Mouse (Mus musculus): ENCODE measurements around the gene Rerg. TPM values are rescaled to one million over a fixed set of nuclear protein-coding genes. Genes with fewer than 3 reads are reported as not detected.

The Rerg gene
- polyA plus RNA-seq, 1 experiment from 2014 or later, result 23.9 TPM

DNA sequence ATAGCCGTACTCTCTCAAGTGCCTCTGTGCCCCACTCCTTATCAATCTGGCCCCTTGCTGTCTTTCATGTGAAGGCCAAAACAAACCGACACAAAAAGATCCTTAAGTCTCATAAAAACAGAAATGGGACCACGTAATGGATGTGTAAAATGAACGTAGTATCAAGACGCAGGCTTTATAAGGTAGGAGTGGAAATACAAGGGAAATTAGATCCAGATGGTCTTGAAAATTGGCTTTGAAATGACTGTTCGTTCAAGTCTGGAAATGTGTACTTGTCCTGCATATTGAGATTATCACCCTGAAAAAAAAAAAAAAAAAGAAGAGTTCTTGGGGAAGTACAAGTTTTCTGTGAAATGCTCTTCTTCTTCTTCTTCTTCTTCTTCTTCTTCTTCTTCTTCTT is 90.6 kb downstream of the Rerg start:
- Histone ChIP-seq H3K27ac (no peak overlapping the region), H3K4me1 (replicated peaks; ENCODE audit: insufficient read depth, low read length) (no peaks in the 10 kb centered on the region), H3K36me3 (ENCODE audit: insufficient read depth, low read length) (no peaks in the 10 kb centered on the region), H3K27me3 (ENCODE audit: insufficient read depth, low read length) (no peaks in the 10 kb centered on the region), H3K4me2 (ENCODE audit: low read length) (no peak overlapping the region), H3K9ac (ENCODE audit: low read depth, low read length) (no peak overlapping the region), H3K4me3 (replicated peaks; ENCODE audit: low read depth, low read length) (no peak overlapping the region), H3K9me3 (replicated peaks; ENCODE audit: low read length) (no peaks in the 10 kb centered on the region)
- WGBS, result 77% methylated on average over 6 of the region's 6 CpGs
- TF ChIP-seq CTCF (IDR thresholded peaks at IDR 0.05; ENCODE audit: low read depth), result no peak
- ATAC-seq (replicated peaks; ENCODE audit: low FRiP score, low read depth) (no peak), DNase-seq (ENCODE audit: low spot score) (no peak)

DNA sequence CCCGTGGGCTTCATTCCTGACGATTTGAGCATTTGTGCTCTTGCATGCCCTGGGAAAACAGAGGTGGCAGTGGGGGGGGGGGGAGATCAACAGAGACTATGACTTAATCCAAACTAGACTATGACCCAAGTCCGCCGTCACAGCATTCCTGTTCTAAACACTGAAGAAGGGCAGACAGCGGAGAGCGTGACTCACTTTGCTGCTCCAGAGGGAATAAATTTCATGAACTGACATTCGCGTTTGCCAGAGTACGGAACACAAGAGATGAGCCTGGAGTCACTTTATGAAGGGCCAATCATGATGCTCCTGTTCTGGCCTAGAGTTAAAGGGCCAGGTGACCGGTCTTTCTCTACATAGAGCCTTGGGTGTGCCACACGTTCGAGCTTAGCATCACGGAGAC is 93.6 kb downstream of the Rerg start:
- DNase-seq (ENCODE audit: low spot score), result no peak
- TF ChIP-seq CTCF (IDR thresholded peaks at IDR 0.05; ENCODE audit: low read depth), result no peak
- Histone ChIP-seq H3K9ac (ENCODE audit: low read depth, low read length) (no peak overlapping the region), H3K4me2 (ENCODE audit: low read length) (no peak overlapping the region), H3K36me3 (ENCODE audit: insufficient read depth, low read length) (no peaks in the 10 kb centered on the region), H3K9me3 (replicated peaks; ENCODE audit: low read length) (no peaks in the 10 kb centered on the region), H3K4me3 (replicated peaks; ENCODE audit: low read depth, low read length) (no peak overlapping the region), H3K4me1 (replicated peaks; ENCODE audit: insufficient read depth, low read length) (no peaks in the 10 kb centered on the region), H3K27ac (no peak overlapping the region), H3K27me3 (ENCODE audit: insufficient read depth, low read length) (no peaks in the 10 kb centered on the region)
- ATAC-seq (replicated peaks; ENCODE audit: low FRiP score, low read depth), result no peak
- WGBS, result 80% methylated on average over 13 of the region's 13 CpGs

DNA sequence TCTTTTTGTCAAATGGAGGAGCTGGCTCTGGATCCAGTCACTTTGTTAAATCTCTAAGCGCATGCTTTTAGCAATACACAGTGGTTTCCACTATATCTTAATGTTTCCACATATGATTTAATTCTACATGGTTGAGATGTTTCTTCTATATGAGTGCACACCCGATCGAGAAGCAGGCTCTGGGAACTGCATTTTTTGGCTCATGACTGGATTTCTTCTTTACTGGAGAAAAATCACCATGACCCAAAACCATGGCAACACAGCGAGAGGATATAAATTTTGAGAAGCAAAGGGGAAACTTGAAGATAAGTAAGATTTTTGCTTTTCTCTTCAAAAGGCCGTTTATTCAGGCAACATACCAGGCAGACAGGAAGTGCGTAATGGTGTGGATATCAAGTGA is 94.1 kb downstream of the Rerg start:
- H3K36me3 ChIP-seq (ENCODE audit: insufficient read depth, low read length), result no peaks in the 10 kb centered on the region
- no peak for TF ChIP-seq CTCF (IDR thresholded peaks at IDR 0.05; ENCODE audit: low read depth)
- no peak overlapping the region for H3K4me3 ChIP-seq (replicated peaks; ENCODE audit: low read depth, low read length)
- H3K27me3 ChIP-seq (ENCODE audit: insufficient read depth, low read length), result no peaks in the 10 kb centered on the region
- H3K9ac ChIP-seq (ENCODE audit: low read depth, low read length), result no peak overlapping the region
- no peak overlapping the region for H3K27ac ChIP-seq
- 64% methylated on average over 6 of the region's 6 CpGs for WGBS
- H3K9me3 ChIP-seq (replicated peaks; ENCODE audit: low read length), result no peaks in the 10 kb centered on the region
- no peaks in the 10 kb centered on the region for H3K4me1 ChIP-seq (replicated peaks; ENCODE audit: insufficient read depth, low read length)
- ATAC-seq (replicated peaks; ENCODE audit: low FRiP score, low read depth) (no peak), DNase-seq (ENCODE audit: low spot score) (peak; percentile 68)
- H3K4me2 ChIP-seq (ENCODE audit: low read length), result no peak overlapping the region

DNA sequence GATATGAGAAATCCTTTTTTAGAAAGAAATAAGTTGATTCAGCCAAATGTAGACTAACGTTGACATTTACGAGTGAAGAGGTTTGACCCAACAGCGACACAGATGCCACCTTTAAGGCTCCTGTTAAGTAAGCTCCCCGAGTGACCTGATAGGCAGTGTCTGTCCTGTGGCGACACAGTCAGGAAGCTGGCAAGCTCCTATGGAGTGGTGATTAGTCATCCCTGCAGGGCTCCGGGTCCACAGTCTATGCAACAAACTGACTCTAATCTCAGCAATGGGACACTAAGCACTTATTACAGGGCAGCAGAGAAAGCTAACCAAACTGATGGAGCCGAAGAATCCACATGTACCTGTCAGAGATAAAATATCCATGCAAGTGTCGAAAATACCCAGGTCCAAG is 98.0 kb downstream of the Rerg start:
- H3K9me3 ChIP-seq (replicated peaks; ENCODE audit: low read length), result no peaks in the 10 kb centered on the region
- 64% methylated on average over 8 of the region's 8 CpGs for WGBS
- ATAC-seq (replicated peaks; ENCODE audit: low FRiP score, low read depth) (no peak), DNase-seq (ENCODE audit: low spot score) (no peak)
- TF ChIP-seq CTCF (IDR thresholded peaks at IDR 0.05; ENCODE audit: low read depth), result no peak
- H3K36me3 ChIP-seq (ENCODE audit: insufficient read depth, low read length), result no peaks in the 10 kb centered on the region
- no peak overlapping the region for H3K9ac ChIP-seq (ENCODE audit: low read depth, low read length)
- H3K4me1 ChIP-seq (replicated peaks; ENCODE audit: insufficient read depth, low read length), result no peaks in the 10 kb centered on the region
- H3K27ac ChIP-seq, result no peak overlapping the region
- H3K4me2 ChIP-seq (ENCODE audit: low read length), result no peak overlapping the region
- H3K4me3 ChIP-seq (replicated peaks; ENCODE audit: low read depth, low read length), result no peak overlapping the region
- no peaks in the 10 kb centered on the region for H3K27me3 ChIP-seq (ENCODE audit: insufficient read depth, low read length)

DNA sequence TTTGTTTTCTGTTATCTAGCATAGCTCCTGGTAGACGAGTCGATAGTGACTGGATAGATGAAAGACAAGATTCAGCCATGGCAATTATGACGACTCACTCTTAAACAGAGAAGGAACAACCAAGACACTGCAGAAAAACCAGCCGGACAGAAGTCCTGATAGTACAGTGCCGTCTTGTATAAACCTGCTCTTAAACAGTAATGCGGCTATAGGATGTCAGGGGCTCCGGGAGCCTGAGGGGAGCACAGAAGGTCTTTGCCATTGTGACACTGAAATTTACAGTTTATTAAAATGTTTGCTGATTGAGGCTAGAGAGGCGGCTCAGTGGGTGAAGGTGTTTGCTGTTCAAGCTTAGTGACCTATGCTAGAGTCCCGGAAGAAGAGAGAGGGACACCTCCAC is 98.8 kb downstream of the Rerg start:
- no peak for TF ChIP-seq CTCF (IDR thresholded peaks at IDR 0.05; ENCODE audit: low read depth)
- Histone ChIP-seq H3K27me3 (ENCODE audit: insufficient read depth, low read length) (no peaks in the 10 kb centered on the region), H3K9me3 (replicated peaks; ENCODE audit: low read length) (no peaks in the 10 kb centered on the region), H3K4me1 (replicated peaks; ENCODE audit: insufficient read depth, low read length) (no peaks in the 10 kb centered on the region), H3K4me2 (ENCODE audit: low read length) (no peak overlapping the region), H3K9ac (ENCODE audit: low read depth, low read length) (no peak overlapping the region), H3K36me3 (ENCODE audit: insufficient read depth, low read length) (no peaks in the 10 kb centered on the region), H3K27ac (no peak overlapping the region), H3K4me3 (replicated peaks; ENCODE audit: low read depth, low read length) (no peak overlapping the region)
- no peak for ATAC-seq (replicated peaks; ENCODE audit: low FRiP score, low read depth)
- 89% methylated on average over 9 of the region's 9 CpGs for WGBS
- no peak for DNase-seq (ENCODE audit: low spot score)

DNA sequence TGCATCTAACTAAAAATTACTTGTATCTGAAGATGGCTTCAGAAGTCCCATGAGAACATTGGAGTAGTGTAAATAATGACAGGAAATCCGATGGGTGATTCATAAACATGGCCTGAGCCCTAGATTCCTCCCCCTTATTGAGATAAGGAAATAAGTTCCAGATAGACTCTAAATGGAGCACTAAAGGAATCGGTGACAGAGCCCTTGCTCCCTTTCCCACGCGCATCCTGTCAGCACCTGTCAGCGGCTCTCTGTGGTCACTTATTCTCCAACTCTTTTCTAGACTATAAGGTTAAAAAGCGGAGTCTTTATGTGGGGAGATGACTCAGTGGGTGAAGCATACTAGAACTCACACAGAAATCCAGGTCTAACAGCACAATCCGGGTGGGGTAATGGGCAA is 104.8 kb downstream of the Rerg start:
- DNase-seq (ENCODE audit: low spot score), result no peak
- WGBS, result 56% methylated on average over 7 of the region's 7 CpGs

DNA sequence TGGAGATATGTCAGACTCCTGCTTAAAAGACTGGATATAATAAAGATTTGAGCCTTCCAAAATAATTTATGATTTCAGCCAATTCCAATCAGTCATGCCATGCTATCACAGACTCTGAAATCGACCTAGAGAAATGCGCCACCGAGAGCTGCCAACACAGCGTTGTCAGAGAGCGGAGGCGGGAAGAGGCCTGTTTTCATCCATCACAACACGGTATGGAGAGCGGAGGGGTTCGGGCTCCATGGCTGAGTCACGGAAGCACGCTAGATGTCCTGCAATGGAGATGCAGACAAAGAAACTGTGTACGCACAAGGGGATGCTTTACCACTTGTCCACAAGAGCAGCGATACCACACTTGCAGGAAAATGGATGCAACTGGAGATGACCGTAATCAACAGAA is 105.5 kb downstream of the Rerg start:
- Histone ChIP-seq H3K4me2 (ENCODE audit: low read length) (no peak overlapping the region), H3K9ac (ENCODE audit: low read depth, low read length) (no peak overlapping the region), H3K27me3 (ENCODE audit: insufficient read depth, low read length) (no peaks in the 10 kb centered on the region), H3K27ac (no peak overlapping the region), H3K4me1 (replicated peaks; ENCODE audit: insufficient read depth, low read length) (0 out of 2 replicates have a peak, but pooled peaks cover 4% of the 10 kb centered on the region), H3K36me3 (ENCODE audit: insufficient read depth, low read length) (no peaks in the 10 kb centered on the region), H3K4me3 (replicated peaks; ENCODE audit: low read depth, low read length) (no peak overlapping the region), H3K9me3 (replicated peaks; ENCODE audit: low read length) (no peaks in the 10 kb centered on the region)
- DNase-seq (ENCODE audit: low spot score), result no peak
- ATAC-seq (replicated peaks; ENCODE audit: low FRiP score, low read depth), result no peak
- TF ChIP-seq CTCF (IDR thresholded peaks at IDR 0.05; ENCODE audit: low read depth), result no peak
- WGBS, result 78% methylated on average over 14 of the region's 14 CpGs

More for the DNA sequence above, 104.8 kb downstream of the Rerg start:
- H3K27me3 ChIP-seq (ENCODE audit: insufficient read depth, low read length), result no peaks in the 10 kb centered on the region
- H3K27ac ChIP-seq, result no peak overlapping the region
- TF ChIP-seq CTCF (IDR thresholded peaks at IDR 0.05; ENCODE audit: low read depth), result no peak
- H3K36me3 ChIP-seq (ENCODE audit: insufficient read depth, low read length), result no peaks in the 10 kb centered on the region
- no peaks in the 10 kb centered on the region for H3K9me3 ChIP-seq (replicated peaks; ENCODE audit: low read length)
- H3K4me2 ChIP-seq (ENCODE audit: low read length), result no peak overlapping the region
- H3K9ac ChIP-seq (ENCODE audit: low read depth, low read length), result no peak overlapping the region
- H3K4me3 ChIP-seq (replicated peaks; ENCODE audit: low read depth, low read length), result no peak overlapping the region
- ATAC-seq (replicated peaks; ENCODE audit: low FRiP score, low read depth), result no peak
- H3K4me1 ChIP-seq (replicated peaks; ENCODE audit: insufficient read depth, low read length), result 0 out of 2 replicates have a peak, but pooled peaks cover 4% of the 10 kb centered on the region

All from kidney, postnatal 0 days (tissue).